Mouse (Mus musculus) myocyte (in vitro differentiated cells): Measurements from ENCODE around the gene Kcnk18. TPM values are rescaled to one million over a fixed set of nuclear protein-coding genes. Genes with fewer than 3 reads are reported as not detected.

ENCODE experiments used
- H3K27me3 ChIP-seq: one replicate; pipeline ENCODE4 v1.6.1; 2011; ENCODE audit not compliant: control insufficient read depth, insufficient read depth, insufficient read length
- H3K36me3 ChIP-seq: one replicate; pipeline ENCODE4 v1.6.1; 2011; ENCODE audit not compliant: control insufficient read depth, insufficient read depth
- H3K4me2 ChIP-seq: one replicate; pipeline ENCODE4 v1.6.1; 2011; ENCODE audit warnings: low read depth, control low read depth
- H3K4me3 ChIP-seq: one replicate; pipeline ENCODE4 v1.5.1; 2011; ENCODE audit warnings: mild to moderate bottlenecking, control low read depth, moderate library complexity
- H3K79me2 ChIP-seq: one replicate; pipeline ENCODE4 v1.6.1; 2011; ENCODE audit not compliant: control insufficient read depth, insufficient read depth
- H3ac ChIP-seq: one replicate; pipeline ENCODE4 v1.6.1; 2011; ENCODE audit not compliant: control insufficient read depth, insufficient read length
- CEBPB ChIP-seq: IDR thresholded peaks from 2 replicates; pipeline ENCODE4 v1.6.1; 2011; ENCODE audit warnings: mild to moderate bottlenecking, moderate library complexity; ENCODE audit not compliant: poor library complexity, insufficient read depth, severe bottlenecking
- E2F4 ChIP-seq: IDR thresholded peaks from one replicate; pipeline ENCODE4 v1.6.1; 2011; ENCODE audit warnings: mild to moderate bottlenecking, control low read depth, moderate library complexity; ENCODE audit not compliant: insufficient read depth
- MAX ChIP-seq: IDR thresholded peaks from one replicate; pipeline ENCODE4 v1.6.1; 2011; ENCODE audit warnings: low read depth, mild to moderate bottlenecking, control low read depth
- MYOD1 ChIP-seq, 3 experiments: IDR thresholded peaks; one replicate each; pipeline ENCODE4 v1.6.1; 2011; ENCODE audit warnings: control low read depth in 2 of 3, low read depth in 2 of 3, mild to moderate bottlenecking in 2 of 3, moderate library complexity in 1 of 3; ENCODE audit not compliant: insufficient read length in 2 of 3, control insufficient read depth in 1 of 3
- MYOG ChIP-seq, 3 experiments: IDR thresholded peaks; one replicate each; pipeline ENCODE4 v1.6.1; 2011; ENCODE audit warnings: control low read depth in 2 of 3, low read depth in 2 of 3, mild to moderate bottlenecking in 2 of 3; ENCODE audit not compliant: insufficient read length in 2 of 3, control insufficient read depth in 1 of 3, insufficient read depth in 1 of 3
- POLR2A ChIP-seq: IDR thresholded peaks from one replicate; pipeline ENCODE4 v1.6.1; 2011; ENCODE audit warnings: low read depth, mild to moderate bottlenecking, control low read depth, moderate library complexity; ENCODE audit not compliant: insufficient read length
- POLR2AphosphoS2 ChIP-seq: IDR thresholded peaks from one replicate; pipeline ENCODE4 v1.6.1; 2011; ENCODE audit warnings: low read depth, control low read depth; ENCODE audit not compliant: insufficient read length
- REST ChIP-seq: IDR thresholded peaks from one replicate; pipeline ENCODE4 v1.6.1; 2011; ENCODE audit warnings: mild to moderate bottlenecking, control low read depth, moderate library complexity; ENCODE audit not compliant: insufficient read depth, insufficient read length
- SRF ChIP-seq: IDR thresholded peaks from one replicate; pipeline ENCODE4 v1.6.1; 2011; ENCODE audit warnings: low read depth; ENCODE audit not compliant: control insufficient read depth, insufficient read length
- TCF12 ChIP-seq: IDR thresholded peaks from one replicate; pipeline ENCODE4 v1.6.1; 2011; ENCODE audit warnings: mild to moderate bottlenecking, control low read depth; ENCODE audit not compliant: poor library complexity, insufficient read depth, severe bottlenecking
- TCF3 ChIP-seq: IDR thresholded peaks from one replicate; pipeline ENCODE4 v1.6.1; 2011; ENCODE audit warnings: low read depth, control low read depth; ENCODE audit not compliant: insufficient read length
- USF1 ChIP-seq: IDR thresholded peaks from one replicate; pipeline ENCODE4 v1.6.1; 2011; ENCODE audit warnings: low read depth, mild to moderate bottlenecking, control low read depth, moderate library complexity
- polyA plus RNA-seq: library from polyadenylated mRNA; unstranded; fragments of >200 nt; fragmentation: generic; extraction: Trizol; gene quantifications from one replicate; pipeline ENCODE4 v1.2.1, GENCODE M21; 2012; ENCODE audit warnings: missing spikeins

The Kcnk18 gene
- polyA plus RNA-seq, 1 experiment: not detected

GRCm38 (mm10) chr19:59172781-59173180 lies 46.2 kb upstream of the Kcnk18 start:
- H3K36me3 ChIP-seq: no peaks in the 10 kb centered on the region
- H3K4me2 ChIP-seq: no peak overlapping the region
- H3ac ChIP-seq: no peak overlapping the region
- no peak overlapping the region for H3K4me3 ChIP-seq
- H3K27me3 ChIP-seq: peaks cover 42% of the 10 kb centered on the region
- no peaks in the 10 kb centered on the region for H3K79me2 ChIP-seq
- TF ChIP-seq MYOD1 (IDR thresholded peaks at IDR 0.05; ENCODE audit: control insufficient read depth in 1 of 3, insufficient read length in 2 of 3, low read depth in 2 of 3) (no peak), USF1 (no peak), MYOG (IDR thresholded peaks at IDR 0.05; ENCODE audit: control insufficient read depth in 1 of 3, insufficient read depth in 1 of 3, insufficient read length in 2 of 3, low read depth in 2 of 3) (no peak), TCF12 (no peak), E2F4 (no peak), TCF3 (no peak), REST (no peak), POLR2AphosphoS2 (no peak), POLR2A (no peak), MAX (no peak), SRF (no peak)

DNA sequence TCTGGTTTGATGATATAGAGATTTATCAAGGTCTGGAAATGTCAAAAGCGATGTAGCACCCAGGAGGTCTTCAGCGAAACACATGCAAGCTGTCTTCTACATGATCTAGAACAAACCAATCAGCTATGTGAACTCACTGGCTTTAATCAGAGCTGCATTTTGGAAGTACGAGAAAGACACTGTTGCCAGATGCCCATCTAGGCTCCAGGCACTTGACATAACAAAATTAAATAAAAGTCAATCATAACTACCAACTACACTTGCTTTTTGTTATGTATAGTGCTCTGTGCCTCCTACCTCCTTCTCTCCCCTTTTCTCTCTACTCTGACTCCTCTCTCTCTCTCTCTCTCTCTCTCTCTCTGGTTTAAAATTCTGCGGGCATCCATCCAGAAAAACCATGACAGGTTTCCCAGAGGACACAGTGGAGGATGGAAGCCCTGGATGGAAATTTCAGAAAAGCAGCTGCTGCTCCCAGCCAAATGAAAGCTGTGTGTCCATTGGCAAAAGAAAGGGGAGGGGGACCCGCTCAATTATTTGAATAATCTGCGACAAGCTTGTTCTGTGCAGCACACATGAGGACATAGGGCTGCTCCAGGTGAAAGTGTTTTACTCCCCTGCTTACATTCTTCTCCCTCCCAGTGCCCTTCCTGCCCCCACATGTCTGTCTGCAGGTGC lies 45.5 kb upstream of the Kcnk18 start:
- no peak overlapping the region for H3K4me3 ChIP-seq
- H3ac ChIP-seq: no peak overlapping the region
- TF ChIP-seq TCF3: no peak
- no peak for TF ChIP-seq TCF12
- TF ChIP-seq MYOG (IDR thresholded peaks at IDR 0.05; ENCODE audit: control insufficient read depth in 1 of 3, insufficient read depth in 1 of 3, insufficient read length in 2 of 3, low read depth in 2 of 3): no peak
- TF ChIP-seq USF1: no peak
- TF ChIP-seq SRF: no peak
- no peak for TF ChIP-seq CEBPB
- no peak for TF ChIP-seq POLR2A
- TF ChIP-seq REST: no peak
- no peak for TF ChIP-seq MAX
- no peak for TF ChIP-seq E2F4
- no peak for TF ChIP-seq POLR2AphosphoS2
- no peak for TF ChIP-seq MYOD1 (IDR thresholded peaks at IDR 0.05; ENCODE audit: control insufficient read depth in 1 of 3, insufficient read length in 2 of 3, low read depth in 2 of 3)
- no peaks in the 10 kb centered on the region for H3K79me2 ChIP-seq
- H3K36me3 ChIP-seq: no peaks in the 10 kb centered on the region
- peaks cover 40% of the 10 kb centered on the region for H3K27me3 ChIP-seq
- H3K4me2 ChIP-seq: no peak overlapping the region

- TF ChIP-seq USF1 (no peak), CEBPB (no peak), E2F4 (no peak), POLR2A (no peak), POLR2AphosphoS2 (no peak), TCF12 (no peak), MYOD1 (IDR thresholded peaks at IDR 0.05; ENCODE audit: control insufficient read depth in 1 of 3, insufficient read length in 2 of 3, low read depth in 2 of 3) (no peak), MAX (no peak), TCF3 (no peak), REST (no peak)
- no peaks in the 10 kb centered on the region for H3K36me3 ChIP-seq
- H3ac ChIP-seq: no peak overlapping the region
- no peak overlapping the region for H3K4me3 ChIP-seq
- peaks cover 6% of the 10 kb centered on the region for H3K27me3 ChIP-seq
- no peak overlapping the region for H3K4me2 ChIP-seq
- H3K79me2 ChIP-seq: no peaks in the 10 kb centered on the region
Observed at GRCm38 (mm10) chr19:59184000-59184399, 35.0 kb upstream of the Kcnk18 start.

DNA sequence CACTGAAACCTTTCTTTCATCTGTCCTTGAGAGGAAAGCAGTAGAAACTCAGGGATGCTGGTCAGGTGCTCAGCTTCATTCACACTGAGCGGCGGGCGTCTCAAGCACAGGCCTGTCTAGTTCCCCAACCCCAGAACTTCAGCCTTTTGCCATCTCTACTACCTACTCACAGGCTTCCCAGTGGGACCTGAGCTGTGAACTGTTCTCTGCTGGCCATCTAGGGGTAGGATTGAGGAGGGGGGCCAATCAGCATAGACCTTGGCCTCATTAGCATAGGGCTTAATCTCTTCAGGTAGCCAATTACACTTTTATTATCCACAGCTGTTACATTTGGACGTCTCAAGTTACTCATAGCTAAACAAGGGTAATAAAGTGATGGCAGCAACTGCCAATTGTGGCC lies 30.0 kb upstream of the Kcnk18 start:
- Histone ChIP-seq H3ac (no peak overlapping the region), H3K79me2 (no peaks in the 10 kb centered on the region), H3K27me3 (peaks cover 12% of the 10 kb centered on the region), H3K4me2 (no peak overlapping the region), H3K4me3 (no peak overlapping the region), H3K36me3 (no peaks in the 10 kb centered on the region)
- no peak for TF ChIP-seq MYOG (IDR thresholded peaks at IDR 0.05; ENCODE audit: control insufficient read depth in 1 of 3, insufficient read depth in 1 of 3, insufficient read length in 2 of 3, low read depth in 2 of 3)
- TF ChIP-seq SRF: no peak
- no peak for TF ChIP-seq CEBPB
- TF ChIP-seq USF1: no peak
- TF ChIP-seq MAX: no peak
- no peak for TF ChIP-seq TCF3
- no peak for TF ChIP-seq MYOD1 (IDR thresholded peaks at IDR 0.05; ENCODE audit: control insufficient read depth in 1 of 3, insufficient read length in 2 of 3, low read depth in 2 of 3)
- no peak for TF ChIP-seq E2F4
- TF ChIP-seq POLR2AphosphoS2: no peak
- no peak for TF ChIP-seq REST
- TF ChIP-seq POLR2A: no peak
- no peak for TF ChIP-seq TCF12
